Mouse (Mus musculus): ENCODE measurements at regions not wholly inside any gene's neighbourhood (a gene's known extent, or its start where the extent isn't known, plus 50 kb on each side); places are given as distances from the start of the nearest gene placed in this dataset.

GRCm38 (mm10) chr6:13379727-13380126 is 155.0 kb upstream of the Vwde start:
- no peak overlapping the region for H3K4me2 ChIP-seq (ENCODE audit: low read length)
- H3K4me3 ChIP-seq (ENCODE audit: low read depth, low read length), result no peak overlapping the region
- H3K9me3 ChIP-seq (replicated peaks; ENCODE audit: control insufficient read depth, low read length, poor library complexity, severe bottlenecking), result no peaks in the 10 kb centered on the region
- no peaks in the 10 kb centered on the region for H3K4me1 ChIP-seq (ENCODE audit: control insufficient read depth, insufficient read depth, low read length)
- no peak overlapping the region for H3K9ac ChIP-seq (ENCODE audit: low read depth, low read length)
- no peak overlapping the region for H3K27ac ChIP-seq (ENCODE audit: low read length)
- no peaks in the 10 kb centered on the region for H3K36me3 ChIP-seq (ENCODE audit: control insufficient read depth, insufficient read depth, low read length)
- no peak for ATAC-seq
- H3K27me3 ChIP-seq (ENCODE audit: control insufficient read depth, insufficient read depth, low read depth, low read length), result no peaks in the 10 kb centered on the region

GRCm38 (mm10) chr6:13373896-13374295 is 149.1 kb upstream of the Vwde start:
- Histone ChIP-seq H3K9me3 (replicated peaks; ENCODE audit: control insufficient read depth, low read length, poor library complexity, severe bottlenecking) (no peaks in the 10 kb centered on the region), H3K36me3 (ENCODE audit: control insufficient read depth, insufficient read depth, low read length) (no peaks in the 10 kb centered on the region), H3K4me1 (ENCODE audit: control insufficient read depth, insufficient read depth, low read length) (no peaks in the 10 kb centered on the region), H3K9ac (ENCODE audit: low read depth, low read length) (no peak overlapping the region), H3K27ac (ENCODE audit: low read length) (no peak overlapping the region), H3K4me3 (ENCODE audit: low read depth, low read length) (no peak overlapping the region), H3K27me3 (ENCODE audit: control insufficient read depth, insufficient read depth, low read depth, low read length) (no peaks in the 10 kb centered on the region), H3K4me2 (ENCODE audit: low read length) (no peak overlapping the region)
- WGBS, result 86% methylated on average over 1 of the region's 1 CpGs
- no peak for ATAC-seq

- no peaks in the 10 kb centered on the region for H3K36me3 ChIP-seq (ENCODE audit: control insufficient read depth, insufficient read depth, low read length)
- ATAC-seq, result peak; percentile 56
- no peak overlapping the region for H3K9ac ChIP-seq (ENCODE audit: low read depth, low read length)
- H3K9me3 ChIP-seq (replicated peaks; ENCODE audit: control insufficient read depth, low read length, poor library complexity, severe bottlenecking), result no peaks in the 10 kb centered on the region
- H3K4me2 ChIP-seq (ENCODE audit: low read length), result no peak overlapping the region
- no peak overlapping the region for H3K4me3 ChIP-seq (ENCODE audit: low read depth, low read length)
- H3K4me1 ChIP-seq (ENCODE audit: control insufficient read depth, insufficient read depth, low read length), result no peaks in the 10 kb centered on the region
- H3K27me3 ChIP-seq (ENCODE audit: control insufficient read depth, insufficient read depth, low read depth, low read length), result no peaks in the 10 kb centered on the region
- H3K27ac ChIP-seq (ENCODE audit: low read length), result 0 out of 2 replicates have a peak overlapping the region, but pooled peaks have one; percentile 11
Observed at GRCm38 (mm10) chr6:13369709-13370296, 145.0 kb upstream of the Vwde start.

Data from midbrain, embryonic 16.5 days (tissue).